Mouse (Mus musculus) midbrain, postnatal 0 days (tissue): Measurements from ENCODE around the gene Gnat1. TPM values are rescaled to one million over a fixed set of nuclear protein-coding genes. Genes with fewer than 3 reads are reported as not detected.

Experiments
- ATAC-seq: fragments of 200-750 bp; cut with Nextera tagmentation; 2 replicates; pipeline ENCODE4 v1.8.0; 2017; ENCODE audit warnings: moderate number of reproducible peaks, mild to moderate bottlenecking, moderate TSS enrichment, moderate library complexity; ENCODE audit not compliant: low FRiP score
- DNase-seq: peaks from one replicate; pipeline ENCODE4 v3.0.0-alpha.2; 2015; ENCODE audit warnings: low spot score
- H3K27ac ChIP-seq: fragments of 300-500 bp; sonication (generic); 2 replicates; pipeline ENCODE4 v1.5.1; 2014; ENCODE audit warnings: low read depth, mild to moderate bottlenecking, low read length, mixed read lengths
- H3K27me3 ChIP-seq: fragments of 300-500 bp; sonication (generic); 2 replicates; pipeline ENCODE4 v1.6.1; 2014; ENCODE audit warnings: low read length, control low read depth, mixed read lengths; ENCODE audit not compliant: insufficient read depth
- H3K36me3 ChIP-seq: fragments of 300-500 bp; sonication (generic); 2 replicates; pipeline ENCODE4 v1.6.1; 2014; ENCODE audit warnings: low read length, control low read depth, mixed read lengths; ENCODE audit not compliant: insufficient read depth
- H3K4me1 ChIP-seq: fragments of 300-500 bp; sonication (generic); 2 replicates; pipeline ENCODE4 v1.6.1; 2014; ENCODE audit warnings: mild to moderate bottlenecking, control low read depth, antibody characterized with exemption, low read length, mixed read lengths; ENCODE audit not compliant: insufficient read depth
- H3K4me2 ChIP-seq: fragments of 300-500 bp; sonication (generic); 2 replicates; pipeline ENCODE4 v1.6.1; 2014; ENCODE audit warnings: low read depth, mild to moderate bottlenecking, low read length, mixed read lengths; ENCODE audit not compliant: poor library complexity, severe bottlenecking
- H3K4me3 ChIP-seq: fragments of 300-500 bp; sonication (generic); 2 replicates; pipeline ENCODE4 v1.5.1; 2014; ENCODE audit warnings: low read depth, mild to moderate bottlenecking, low read length, moderate library complexity
- H3K9ac ChIP-seq: fragments of 300-500 bp; sonication (generic); replicated peaks from 2 replicates; pipeline ENCODE4 v1.6.1; 2014; ENCODE audit warnings: mild to moderate bottlenecking, low read length, moderate library complexity, mixed read lengths; ENCODE audit not compliant: poor library complexity, severe bottlenecking
- H3K9me3 ChIP-seq: fragments of 300-500 bp; sonication (generic); 2 replicates; pipeline ENCODE4 v1.6.1; 2016; ENCODE audit warnings: low read length, control low read depth
- CTCF ChIP-seq: IDR thresholded peaks from 2 replicates; pipeline ENCODE4 v1.5.1; 2016; ENCODE audit warnings: antibody characterized with exemption, mild to moderate bottlenecking
- WGBS: fragments of 180-500 bp; shearing (Covaris S2); extraction: QIAGEN DNeasy Blood & Tissue Kit; methylation state at CpG from one replicate; pipeline ENCODE4 v1.1.7; 2014; 5-methylcytosine and 5-hydroxymethylcytosine counted together
- polyA plus RNA-seq: library from polyadenylated mRNA; unstranded; fragments of >200 nt; fragmentation: Nextera tagmentation; extraction: Ambion mirVana; gene quantifications from 2 replicates; pipeline ENCODE4 v1.2.1, GENCODE M21; 2015
- total RNA-seq: library from RNA; depleted of rRNA; stranded (reverse); fragments of >200 nt; gene quantifications from 2 replicates; pipeline ENCODE4 v1.2.3, GENCODE M21; 2014; rRNA removed

Gnat1 gene
- total and polyA plus RNA-seq, 2 experiments from 2014 or later = 0.55 to 2.6 TPM

DNA sequence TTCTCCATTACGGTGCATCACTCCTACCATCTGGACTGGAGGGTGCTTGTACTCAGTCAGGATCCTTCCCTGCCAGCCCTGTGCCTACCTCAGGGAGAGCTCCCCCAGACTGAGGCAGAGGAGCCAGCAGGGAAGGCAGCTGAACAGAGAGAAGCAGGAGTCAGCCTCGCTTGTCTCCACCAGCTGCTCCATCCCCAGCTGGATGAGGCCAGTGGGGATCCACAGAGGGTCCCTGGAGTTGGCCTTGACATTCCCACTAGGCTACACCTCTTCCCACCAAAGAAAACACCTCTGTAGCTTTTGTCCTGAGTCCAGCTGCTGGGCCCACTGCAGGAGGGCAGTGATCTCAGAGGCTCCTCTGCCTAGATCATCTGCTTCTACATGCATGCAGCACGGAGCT, 54.6 kb downstream of the Gnat1 start:
- no peak overlapping the region for H3K4me3 ChIP-seq
- peaks cover 31% of the 10 kb centered on the region for H3K4me1 ChIP-seq
- no peaks in the 10 kb centered on the region for H3K27me3 ChIP-seq
- no peak for TF ChIP-seq CTCF
- no peak overlapping the region for H3K4me2 ChIP-seq
- H3K36me3 ChIP-seq = peaks cover 17% of the 10 kb centered on the region
- no peak for DNase-seq
- H3K9ac ChIP-seq = no peak overlapping the region
- WGBS = 74% methylated on average over 3 of the region's 3 CpGs
- H3K27ac ChIP-seq = peak overlapping the region; percentile 95; the same call in 1 of the 2 replicates
- no peak for ATAC-seq
- H3K9me3 ChIP-seq = no peaks in the 10 kb centered on the region

- peaks cover 27% of the 10 kb centered on the region for H3K4me1 ChIP-seq
- no peak for TF ChIP-seq CTCF
- H3K9me3 ChIP-seq = no peaks in the 10 kb centered on the region
- peak overlapping the region; percentile 26 for H3K27ac ChIP-seq
- H3K4me3 ChIP-seq = no peak overlapping the region
- ATAC-seq = no peak
- H3K4me2 ChIP-seq = no peak overlapping the region
- no peaks in the 10 kb centered on the region for H3K27me3 ChIP-seq
- peaks cover 21% of the 10 kb centered on the region for H3K36me3 ChIP-seq
- no peak overlapping the region for H3K9ac ChIP-seq
- DNase-seq = no peak
- 62% methylated on average over 5 of the region's 5 CpGs for WGBS
These were observed 55.0 kb downstream of the Gnat1 start for GRCm38 (mm10) chr9:107624539-107624938.

Other genes with a start within 250 kb of the Gnat1 start
- 57.8 and 70.4 TPM in 2 replicates for gene Tmem115, start 145.8 kb downstream of the Gnat1 start, total RNA-seq
- gene Tmem115, start 145.8 kb downstream of the Gnat1 start, polyA plus RNA-seq = 51.9 and 53.6 TPM in 2 replicates
- 39.0 and 50.8 TPM in 2 replicates for gene Cyb561d2, start 137.5 kb downstream of the Gnat1 start, total RNA-seq
- gene Cyb561d2, start 137.5 kb downstream of the Gnat1 start, polyA plus RNA-seq = 50.0 and 58.1 TPM in 2 replicates
- gene Nprl2, start 137.5 kb downstream of the Gnat1 start, total RNA-seq = 55.5 and 68.7 TPM in 2 replicates
- gene Nprl2, start 137.5 kb downstream of the Gnat1 start, polyA plus RNA-seq = 60.0 and 66.5 TPM in 2 replicates
- gene Zmynd10, start 132.4 kb downstream of the Gnat1 start, total RNA-seq = 3.3 and 4.2 TPM in 2 replicates
- gene Zmynd10, start 132.4 kb downstream of the Gnat1 start, polyA plus RNA-seq = 4.9 and 5.0 TPM in 2 replicates
- gene Rassf1, start 128.2 kb downstream of the Gnat1 start, total RNA-seq = 21.1 and 25.7 TPM in 2 replicates
- gene Rassf1, start 128.2 kb downstream of the Gnat1 start, polyA plus RNA-seq = 33.4 and 36.6 TPM in 2 replicates
- gene Tusc2, start 116.5 kb downstream of the Gnat1 start, total RNA-seq = 136 and 142 TPM in 2 replicates
- 132 and 137 TPM in 2 replicates for gene Tusc2, start 116.5 kb downstream of the Gnat1 start, polyA plus RNA-seq
- gene Hyal2, start 111.8 kb downstream of the Gnat1 start, total RNA-seq = 65.3 and 65.4 TPM in 2 replicates
- 42.7 and 47.9 TPM in 2 replicates for gene Hyal2, start 111.8 kb downstream of the Gnat1 start, polyA plus RNA-seq
- 2.4 and 3.5 TPM in 2 replicates for gene Hyal1, start 102.8 kb downstream of the Gnat1 start, total RNA-seq
- 2.5 and 2.9 TPM in 2 replicates for gene Hyal1, start 102.8 kb downstream of the Gnat1 start, polyA plus RNA-seq
- gene Naa80, start 100.8 kb downstream of the Gnat1 start, total RNA-seq = 22.7 and 35.4 TPM in 2 replicates
- 20.4 and 24.4 TPM in 2 replicates for gene Naa80, start 100.8 kb downstream of the Gnat1 start, polyA plus RNA-seq
- 1.1 and 4.3 TPM in 2 replicates for gene Hyal3, start 98.9 kb downstream of the Gnat1 start, total RNA-seq
- 1.8 and 2.2 TPM in 2 replicates for gene Hyal3, start 98.9 kb downstream of the Gnat1 start, polyA plus RNA-seq
- gene Ifrd2, start 92.1 kb downstream of the Gnat1 start, total RNA-seq = 8.4 and 8.9 TPM in 2 replicates
- 6.5 and 7.5 TPM in 2 replicates for gene Ifrd2, start 92.1 kb downstream of the Gnat1 start, polyA plus RNA-seq
- gene Sema3b, start 70.5 kb downstream of the Gnat1 start, total RNA-seq = 5.7 and 16.7 TPM in 2 replicates
- 4.0 and 5.1 TPM in 2 replicates for gene Sema3b, start 70.5 kb downstream of the Gnat1 start, polyA plus RNA-seq
- 224 and 241 TPM in 2 replicates for gene Gnai2, start 44.3 kb downstream of the Gnat1 start, total RNA-seq
- 260 and 264 TPM in 2 replicates for gene Gnai2, start 44.3 kb downstream of the Gnat1 start, polyA plus RNA-seq
- gene Slc38a3, start 10.2 kb downstream of the Gnat1 start, total RNA-seq = 70.0 and 94.5 TPM in 2 replicates
- gene Slc38a3, start 10.2 kb downstream of the Gnat1 start, polyA plus RNA-seq = 37.6 and 44.6 TPM in 2 replicates
- 115 and 120 TPM in 2 replicates for gene Sema3f, start 30.8 kb upstream of the Gnat1 start, total RNA-seq
- gene Sema3f, start 30.8 kb upstream of the Gnat1 start, polyA plus RNA-seq = 13.5 and 14.1 TPM in 2 replicates
- 142 and 145 TPM in 2 replicates for gene Rbm5, start 91.3 kb upstream of the Gnat1 start, total RNA-seq
- gene Rbm5, start 91.3 kb upstream of the Gnat1 start, polyA plus RNA-seq = 159 and 160 TPM in 2 replicates
- 81.3 and 87.9 TPM in 2 replicates for gene Rbm6, start 193.5 kb upstream of the Gnat1 start, total RNA-seq
- 48.8 and 57.9 TPM in 2 replicates for gene Rbm6, start 193.5 kb upstream of the Gnat1 start, polyA plus RNA-seq
- gene Mon1a, start 208.4 kb upstream of the Gnat1 start, total RNA-seq = 23.9 and 24.9 TPM in 2 replicates
- 16.7 and 18.1 TPM in 2 replicates for gene Mon1a, start 208.4 kb upstream of the Gnat1 start, polyA plus RNA-seq
- gene Mst1r, start 227.2 kb upstream of the Gnat1 start, total RNA-seq = 1.2 and 1.8 TPM in 2 replicates
- 1.1 and 1.2 TPM in 2 replicates for gene Mst1r, start 227.2 kb upstream of the Gnat1 start, polyA plus RNA-seq
- gene Actl11, start 248.8 kb upstream of the Gnat1 start, total RNA-seq = 0.05 TPM in 1 of 2 replicates, not detected in the other
- not detected in 2 replicates for gene Actl11, start 248.8 kb upstream of the Gnat1 start, polyA plus RNA-seq